Mouse (Mus musculus) layer of hippocampus, adult 8-10 months (tissue): ENCODE data around the gene Tnxb. TPM values are rescaled to one million over a fixed set of nuclear protein-coding genes. Genes with fewer than 3 reads are reported as not detected.

ENCODE experiments used
- DNase-seq, 2 experiments: peaks; one replicate each; pipeline ENCODE4 v3.0.0; 2022; ENCODE audit warnings: low spot score in 2 of 2
- total RNA-seq, 4 experiments: library from RNA; stranded (reverse); gene quantifications; 2 replicates each; pipeline ENCODE4 v1.2.4; 2022

The Tnxb gene
- total RNA-seq, 4 experiments from 2014 or later, result 10.6 to 13.3 (median 11.4) TPM

GRCm38 (mm10) chr17:34643379-34643778 is 27.0 kb upstream of the Tnxb start:
- no peak for DNase-seq

- no peak for DNase-seq
Observed at GRCm38 (mm10) chr17:34643944-34644343, 26.4 kb upstream of the Tnxb start.

GRCm38 (mm10) chr17:34644608-34645007 is 25.7 kb upstream of the Tnxb start, which contains the start of gene Fkbpl:
Fkbpl (plus strand) TSS chr17:34644764.
- peak; percentile 98 for DNase-seq

GRCm38 (mm10) chr17:34645256-34645829 is 25.0 kb upstream of the Tnxb start:
- DNase-seq, result no peak

- no peak for DNase-seq
Observed at GRCm38 (mm10) chr17:34645831-34646511, 24.4 kb upstream of the Tnxb start.

- DNase-seq, result peak; percentile 98
Observed at GRCm38 (mm10) chr17:34646906-34647787, 23.2 kb upstream of the Tnxb start, which contains the start of gene Atf6b. Atf6b (plus strand) TSS chr17:34647146.

GRCm38 (mm10) chr17:34648141-34648890 is 22.0 kb upstream of the Tnxb start:
- DNase-seq, result no peak

- no peak for DNase-seq
Observed at GRCm38 (mm10) chr17:34649106-34649864, 21.1 kb upstream of the Tnxb start.

- no peak for DNase-seq
Observed at GRCm38 (mm10) chr17:34650781-34651180, 19.6 kb upstream of the Tnxb start.

- peak in 1 of 2 experiments; percentile 65 for DNase-seq
Observed at GRCm38 (mm10) chr17:34651507-34652221, 18.7 kb upstream of the Tnxb start.

- no peak for DNase-seq
Observed at GRCm38 (mm10) chr17:34652546-34652945, 17.8 kb upstream of the Tnxb start.

- DNase-seq, result no peak
Observed at GRCm38 (mm10) chr17:34652985-34653384, 17.4 kb upstream of the Tnxb start.

GRCm38 (mm10) chr17:34653746-34654285 is 16.5 kb upstream of the Tnxb start:
- no peak for DNase-seq

- no peak for DNase-seq
Observed at GRCm38 (mm10) chr17:34654392-34654791, 15.9 kb upstream of the Tnxb start.

- DNase-seq, result no peak
Observed at GRCm38 (mm10) chr17:34655160-34655559, 15.2 kb upstream of the Tnxb start.

GRCm38 (mm10) chr17:34655581-34655991 is 14.7 kb upstream of the Tnxb start:
- DNase-seq, result peak in 1 of 2 experiments; percentile 79

GRCm38 (mm10) chr17:34656666-34657065 is 13.7 kb upstream of the Tnxb start:
- no peak for DNase-seq

- DNase-seq, result no peak
Observed at GRCm38 (mm10) chr17:34657271-34657670, 13.1 kb upstream of the Tnxb start.

- DNase-seq, result no peak
Observed at GRCm38 (mm10) chr17:34658145-34658544, 12.2 kb upstream of the Tnxb start.

- DNase-seq, result no peak
Observed at GRCm38 (mm10) chr17:34658591-34658990, 11.7 kb upstream of the Tnxb start.
